Mouse (Mus musculus): ENCODE measurements around the gene Camsap2.

The Camsap2 gene

GRCm38 (mm10) chr1:136258495-136258894, 87.4 kb downstream of the Camsap2 start:
- no peak for DNase-seq (ENCODE audit: low spot score in 2 of 2)

DNA sequence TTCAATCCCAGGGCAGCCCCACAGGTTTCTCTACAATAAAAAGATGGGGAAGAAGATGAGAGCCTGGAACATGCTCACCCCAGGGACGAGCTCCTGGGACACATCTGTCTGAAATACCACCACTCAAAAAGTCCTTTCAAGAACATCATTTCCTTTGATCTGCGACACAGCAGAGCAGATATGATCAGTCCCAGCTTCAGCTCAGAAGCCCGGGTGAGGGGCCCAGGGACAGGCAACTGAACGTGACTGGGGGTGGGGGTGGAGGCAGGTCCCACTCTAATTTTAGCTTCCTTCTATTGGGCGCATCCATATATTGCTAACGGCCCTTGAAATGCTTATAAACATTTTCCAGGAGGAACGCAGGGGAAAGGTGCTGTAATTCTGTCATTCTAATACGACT, 90.2 kb downstream of the Camsap2 start:
- DNase-seq (ENCODE audit: low spot score in 2 of 2), result no peak

GRCm38 (mm10) chr1:136255174-136255573, 90.7 kb downstream of the Camsap2 start:
- no peak for DNase-seq (ENCODE audit: low spot score in 2 of 2)

DNA sequence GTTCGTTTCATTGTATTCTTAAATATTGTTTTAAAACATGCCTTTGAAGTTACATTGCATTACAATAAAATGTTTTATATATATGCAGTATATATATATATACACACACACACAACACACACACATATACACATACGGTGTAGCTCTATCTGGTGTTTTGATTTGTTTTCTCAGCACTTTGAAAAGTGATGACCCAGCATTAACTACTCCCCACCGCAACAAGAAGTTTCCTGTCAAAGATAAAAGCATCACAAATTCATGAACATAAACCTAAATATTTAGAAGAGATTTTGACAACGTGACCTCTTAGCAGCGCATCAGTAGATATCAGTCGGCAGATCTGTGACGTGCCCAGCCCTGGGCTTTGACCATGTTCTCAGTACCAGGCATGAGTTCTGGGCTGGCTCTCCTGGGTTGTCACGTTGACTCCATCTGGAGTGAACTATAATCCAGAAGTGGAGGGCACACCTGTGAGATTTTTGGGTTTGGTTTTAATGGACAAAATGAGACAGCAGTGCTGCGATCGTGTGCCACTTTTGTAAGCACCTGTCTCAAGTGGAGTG, 91.3 kb downstream of the Camsap2 start:
- no peak for DNase-seq (ENCODE audit: low spot score in 2 of 2)

- peak in 1 of 2 experiments; percentile 38 for DNase-seq (ENCODE audit: low spot score in 2 of 2)
Observed at GRCm38 (mm10) chr1:136253472-136253871, 92.4 kb downstream of the Camsap2 start.

- no peak for DNase-seq (ENCODE audit: low spot score in 2 of 2)
Observed at GRCm38 (mm10) chr1:136249662-136250061, 96.2 kb downstream of the Camsap2 start.

GRCm38 (mm10) chr1:136247393-136247792, 98.5 kb downstream of the Camsap2 start:
- DNase-seq (ENCODE audit: low spot score in 2 of 2), result no peak

- no peak for DNase-seq (ENCODE audit: low spot score in 2 of 2)
Observed at GRCm38 (mm10) chr1:136244469-136244868, 101.4 kb downstream of the Camsap2 start.

DNA sequence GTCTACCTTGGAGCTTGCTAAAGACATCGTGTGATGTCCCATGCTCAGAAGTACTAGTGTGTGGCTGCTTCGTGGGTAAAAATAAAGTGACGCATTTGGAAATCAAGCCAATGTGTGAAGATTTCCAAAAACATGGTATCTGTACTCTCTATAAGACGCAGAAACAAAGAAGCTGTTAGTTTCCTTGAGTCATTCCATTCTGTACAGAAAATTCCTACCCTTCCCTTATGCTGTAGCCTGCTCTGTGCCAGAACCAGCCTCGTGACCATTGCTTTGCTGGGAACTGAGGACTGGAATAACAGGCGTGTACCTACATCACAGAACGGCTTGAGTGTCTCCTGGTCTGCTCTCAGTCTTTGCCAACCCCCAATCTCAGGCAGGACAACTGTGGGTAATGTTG, 104.1 kb downstream of the Camsap2 start:
- DNase-seq (ENCODE audit: low spot score in 2 of 2), result no peak

DNA sequence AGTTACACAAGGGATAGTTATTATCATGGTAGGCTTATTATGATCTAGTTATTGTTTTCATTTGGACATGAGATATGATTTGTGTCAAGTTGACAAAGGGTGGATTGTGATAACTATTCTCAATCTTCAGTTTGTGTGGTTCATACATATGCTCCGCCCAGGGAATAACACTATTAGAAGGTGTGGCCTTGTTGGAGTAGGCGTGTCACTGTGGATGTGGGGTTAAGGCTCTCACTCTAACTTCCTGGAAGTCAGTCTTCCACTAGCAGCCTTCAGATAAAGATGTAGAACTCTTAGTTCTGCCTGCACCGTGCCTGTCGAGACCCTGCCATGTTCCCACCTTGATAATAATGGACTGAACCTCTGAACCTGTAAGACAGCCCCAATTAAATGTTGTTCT, 107.4 kb downstream of the Camsap2 start:
- no peak for DNase-seq (ENCODE audit: low spot score in 2 of 2)

GRCm38 (mm10) chr1:136234595-136235092, 111.3 kb downstream of the Camsap2 start:
- DNase-seq (ENCODE audit: low spot score in 2 of 2), result no peak

DNA sequence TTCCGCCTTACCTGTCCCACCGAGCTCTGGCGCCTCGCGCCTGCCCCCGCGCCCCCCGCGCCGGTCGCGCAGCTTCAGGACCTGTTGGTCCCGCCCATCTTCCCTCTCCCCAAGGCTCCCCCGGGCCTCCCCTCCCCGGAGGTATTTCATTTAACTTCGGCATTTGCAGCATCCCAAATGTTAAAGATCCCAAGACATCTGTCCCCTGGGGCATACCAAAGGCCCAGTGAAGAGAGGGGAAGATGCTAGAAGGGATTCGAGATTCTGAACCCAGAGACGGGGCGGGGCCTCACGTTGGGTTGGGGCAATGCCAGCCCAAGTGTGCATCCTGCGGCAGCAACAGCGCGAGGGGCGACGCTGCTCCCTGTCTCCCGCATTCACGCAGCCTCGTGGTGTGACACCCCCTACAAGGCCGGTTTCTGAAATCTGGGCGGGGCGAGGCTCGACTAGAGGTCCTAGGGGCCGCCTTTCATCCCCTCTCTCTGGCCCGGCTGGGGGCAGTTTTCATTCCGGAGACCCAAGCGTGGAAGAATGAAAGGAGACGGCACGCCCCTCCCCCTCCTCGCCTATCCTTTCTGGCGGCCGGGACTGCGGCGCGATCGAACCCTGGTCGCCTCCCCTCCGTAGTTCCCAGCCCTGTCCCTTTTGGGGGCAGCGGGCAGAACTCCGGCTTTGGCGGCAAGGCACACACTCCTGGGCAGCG, 111.9 kb downstream of the Camsap2 start, which contains the start of gene Inava:
TSS of gene Inava (minus strand) at position 373 of the 703 bp plus-strand sequence.
- DNase-seq (ENCODE audit: low spot score in 2 of 2), result no peak

- no peak for DNase-seq (ENCODE audit: low spot score in 2 of 2)
Observed at GRCm38 (mm10) chr1:136232986-136233790, 112.7 kb downstream of the Camsap2 start.

- DNase-seq (ENCODE audit: low spot score in 2 of 2), result no peak
Observed at GRCm38 (mm10) chr1:136232285-136232926, 113.5 kb downstream of the Camsap2 start.

DNA sequence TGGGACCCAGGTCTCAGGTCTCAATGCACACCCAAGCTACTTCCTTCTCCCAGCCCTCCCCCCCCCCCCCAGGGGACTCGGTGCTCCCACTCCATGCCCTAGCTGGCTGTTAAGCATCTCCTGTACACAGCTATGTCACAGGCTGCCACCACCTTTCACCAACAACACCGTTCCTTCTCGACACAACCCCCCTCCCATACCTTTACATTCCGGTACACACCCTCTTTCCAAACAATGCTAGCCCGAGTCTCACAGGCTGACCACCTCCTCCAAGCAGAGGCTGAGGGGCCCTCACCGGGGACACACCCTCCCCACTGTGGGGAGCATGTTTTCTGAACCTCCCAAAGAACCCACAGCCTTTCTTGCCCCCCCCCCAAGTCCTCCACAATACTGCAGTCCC, 114.3 kb downstream of the Camsap2 start:
- DNase-seq (ENCODE audit: low spot score in 2 of 2), result no peak

GRCm38 (mm10) chr1:136230201-136230600, 115.7 kb downstream of the Camsap2 start:
- DNase-seq (ENCODE audit: low spot score in 2 of 2), result no peak

- no peak for DNase-seq (ENCODE audit: low spot score in 2 of 2)
Observed at GRCm38 (mm10) chr1:136229040-136229373, 116.9 kb downstream of the Camsap2 start.

DNA sequence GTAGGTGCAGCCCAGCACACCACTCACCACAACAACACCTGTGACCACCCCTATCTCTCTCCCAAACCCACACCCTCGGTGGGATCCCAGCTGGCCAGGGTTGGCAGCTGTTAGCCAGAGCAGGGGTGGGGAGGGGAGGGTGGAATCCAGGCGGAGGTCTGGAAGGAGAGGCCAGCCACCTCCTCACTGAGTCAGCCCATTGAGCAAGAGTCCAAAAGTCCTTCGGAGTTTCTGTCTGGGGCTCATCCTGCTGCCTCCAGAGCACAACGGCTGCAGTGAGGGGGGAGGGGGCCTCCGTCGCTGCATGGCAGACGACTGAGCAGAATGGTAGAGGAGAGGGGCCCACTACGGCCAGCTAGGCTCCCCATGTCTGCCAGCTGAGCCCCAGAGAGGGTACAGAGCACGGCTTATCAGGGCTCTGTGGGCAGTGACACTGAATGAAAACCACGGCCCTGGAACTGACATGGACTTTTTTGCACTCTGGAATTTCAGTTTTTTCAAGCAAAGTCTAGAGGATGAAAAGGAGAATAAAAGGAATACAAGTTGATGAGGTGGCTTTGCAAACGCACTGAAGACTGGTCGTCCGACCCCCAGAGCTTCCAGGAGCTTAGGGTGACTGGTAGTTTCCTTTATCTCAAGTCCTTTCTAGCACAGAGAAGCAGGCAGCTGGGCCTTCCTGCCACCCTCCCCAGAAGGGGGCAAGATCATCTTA, 117.4 kb downstream of the Camsap2 start:
- DNase-seq (ENCODE audit: low spot score in 2 of 2), result no peak

- no peak for DNase-seq (ENCODE audit: low spot score in 2 of 2)
Observed at GRCm38 (mm10) chr1:136227870-136228269, 118.0 kb downstream of the Camsap2 start.

- no peak for DNase-seq (ENCODE audit: low spot score in 2 of 2)
Observed at GRCm38 (mm10) chr1:136226626-136227025, 119.3 kb downstream of the Camsap2 start.

DNA sequence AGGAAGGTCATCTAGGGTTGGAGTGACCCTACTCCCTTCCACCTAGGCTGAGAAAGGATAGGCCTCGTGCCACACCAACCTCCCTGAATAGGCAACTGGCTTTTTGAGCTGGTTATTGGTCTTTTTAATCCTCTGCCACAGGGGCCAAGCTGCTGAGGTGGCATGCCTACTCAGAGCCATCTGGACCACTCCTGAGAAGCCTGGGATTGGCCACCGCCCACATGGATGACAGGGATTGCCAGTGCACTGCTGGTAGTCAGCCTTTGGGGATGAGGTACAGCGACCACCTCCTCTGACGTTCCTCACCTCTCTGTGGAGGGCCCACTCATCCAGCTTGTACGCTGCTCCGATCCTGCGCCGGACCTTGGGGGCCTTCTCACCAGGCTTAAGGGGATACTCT, 120.1 kb downstream of the Camsap2 start:
- no peak for DNase-seq (ENCODE audit: low spot score in 2 of 2)
